Mouse (Mus musculus) thymus, postnatal 14 days (tissue): ENCODE data around the gene Cep170b.
A peak's percentile ranks its signal among the peaks of the same experiment; 100 is the strongest.

Experiments used
- DNase-seq: peaks from one replicate; pipeline ENCODE4 v3.0.0; 2021

The Cep170b gene

DNA sequence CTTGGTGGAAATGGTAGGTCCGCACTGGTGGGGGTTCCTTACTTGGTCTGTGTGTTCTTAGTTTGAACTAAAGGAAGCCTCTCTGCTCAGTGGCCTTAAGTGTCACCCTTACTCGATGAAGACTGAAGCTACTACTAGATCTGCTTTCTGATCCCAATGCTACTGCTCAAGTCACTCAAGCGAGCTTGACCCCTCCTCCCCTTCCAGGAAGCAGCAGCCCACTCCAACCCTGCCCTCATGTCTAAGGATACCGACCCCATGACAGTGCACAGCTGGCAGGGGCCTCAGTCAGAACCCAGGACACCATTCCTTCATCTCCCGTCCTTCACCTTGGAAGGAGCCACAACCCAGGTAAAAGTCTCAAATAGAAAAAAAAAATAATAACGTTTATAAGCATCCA, at the start of gene Cep170b:
Gene Cep170b, plus strand, starts transcription at position 240 of the 400 bp plus-strand sequence.
- no peak for DNase-seq

DNA sequence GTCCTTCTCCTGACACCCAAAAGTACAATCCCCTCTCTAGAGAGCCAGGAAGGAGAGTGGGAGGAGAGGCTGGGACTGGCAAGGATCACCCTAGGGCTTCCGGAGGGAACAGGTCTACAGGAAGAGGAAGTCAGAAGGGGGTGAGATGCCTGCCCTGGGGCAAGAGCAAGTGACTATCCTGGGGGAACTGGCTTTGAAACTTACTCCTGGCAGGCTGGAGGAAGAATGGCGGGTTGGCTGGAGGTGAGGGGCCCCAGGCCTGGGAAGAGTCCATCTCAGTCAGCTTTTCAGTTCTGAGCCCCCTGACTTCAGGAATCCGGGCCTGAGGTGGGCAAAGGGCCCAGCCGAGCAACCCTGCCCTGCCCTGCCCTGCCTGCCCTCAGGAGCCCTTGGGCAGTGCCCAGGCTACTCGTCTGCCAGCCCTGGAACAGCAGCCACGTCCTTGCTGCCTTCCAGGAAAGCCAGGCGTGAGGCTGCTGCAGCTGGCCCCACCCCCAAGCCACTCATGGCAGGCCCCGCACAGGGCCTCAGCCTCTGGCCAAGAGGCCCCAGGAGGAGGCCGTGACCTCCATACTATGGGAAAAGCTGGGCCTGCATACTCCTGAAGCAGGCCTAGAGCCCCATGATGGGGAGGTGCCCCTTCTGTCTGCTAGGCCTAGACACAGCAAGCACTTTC, 49.4 kb upstream of the Cep170b start:
- no peak for DNase-seq

DNA sequence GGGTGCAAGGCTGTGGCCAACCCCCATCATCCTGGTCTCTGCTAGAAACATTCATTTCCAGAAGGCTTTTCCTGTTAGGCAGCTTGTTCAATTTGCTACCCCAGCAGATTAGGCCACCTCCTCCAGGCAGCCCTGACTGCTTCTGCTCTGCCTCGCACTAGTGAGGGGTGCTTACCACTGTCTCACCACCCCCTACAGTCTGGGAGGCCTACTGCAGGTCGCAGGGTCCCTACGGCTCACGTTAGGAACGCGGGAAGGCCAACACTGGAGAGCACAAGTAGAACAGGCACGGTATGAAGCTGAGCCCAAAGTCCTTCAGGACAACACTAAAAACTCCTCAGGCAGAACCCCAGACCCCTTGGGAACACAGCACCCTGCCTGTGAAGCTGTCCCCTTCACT, 48.4 kb upstream of the Cep170b start:
- no peak for DNase-seq

DNA sequence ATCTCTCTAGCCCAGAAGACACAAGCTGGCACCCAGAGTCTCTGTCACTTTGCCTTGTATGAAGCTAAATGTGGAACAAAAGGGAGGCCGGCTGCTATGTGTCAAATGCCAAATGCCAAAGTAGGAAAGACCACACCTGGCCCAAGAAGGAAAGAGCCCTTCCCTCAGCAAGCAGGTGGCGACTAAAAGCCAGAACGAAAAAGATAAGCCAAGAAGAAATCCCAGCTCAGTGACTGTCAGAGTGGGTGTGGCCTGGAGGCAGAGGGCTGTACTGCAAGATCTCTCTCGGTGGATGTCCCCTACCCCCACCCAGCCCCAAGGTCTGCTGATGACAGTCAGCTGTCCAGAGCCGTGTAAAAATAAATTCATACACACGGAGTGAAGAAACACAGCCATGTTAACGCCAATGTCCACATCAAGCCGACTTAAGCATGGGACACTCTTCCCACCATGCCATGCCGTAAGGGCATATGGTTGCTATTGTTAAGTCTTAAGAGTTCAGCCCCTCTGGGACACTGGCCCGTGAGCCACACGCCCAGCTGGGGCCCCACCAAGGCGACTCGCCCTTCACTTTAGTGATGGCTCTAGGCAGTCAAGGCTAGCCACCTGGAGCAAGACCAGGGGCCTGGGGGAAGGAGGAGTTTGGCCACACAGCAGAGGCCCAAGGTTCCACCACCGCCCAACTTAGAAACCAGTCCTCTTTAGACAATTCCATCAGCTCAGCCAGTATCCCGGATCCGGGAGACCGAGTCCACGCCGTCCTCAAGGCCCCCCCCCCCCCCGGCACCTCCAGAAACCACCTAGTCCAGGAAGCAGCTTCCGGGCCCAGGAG, 47.3 kb upstream of the Cep170b start:
- peak; percentile 40 for DNase-seq

DNA sequence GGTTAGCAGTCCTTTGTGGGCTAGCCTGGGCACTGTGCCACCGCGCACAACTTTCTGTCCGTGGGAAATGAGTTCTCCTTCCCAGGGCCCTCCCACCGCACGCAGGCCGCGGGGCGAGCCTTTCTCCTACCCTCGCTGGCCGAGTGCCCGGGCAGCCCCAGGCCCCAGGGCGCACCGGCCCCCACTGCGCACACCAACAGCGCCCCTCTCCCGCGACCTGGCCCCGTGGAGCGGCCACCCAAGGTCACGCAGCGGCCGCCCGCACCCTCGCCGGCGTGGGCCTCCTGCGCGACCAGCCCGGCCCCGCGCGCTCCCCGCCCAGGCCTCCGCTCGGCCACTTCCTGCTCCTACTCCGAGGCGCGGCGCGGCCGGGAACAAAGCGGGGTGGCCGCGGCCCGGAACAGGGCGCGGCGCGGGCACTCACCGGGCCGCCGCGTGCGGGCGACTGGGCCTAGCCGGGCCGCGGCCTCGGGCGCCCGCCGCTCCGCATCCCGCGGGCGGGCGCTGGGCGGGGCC, 46.6 kb upstream of the Cep170b start:
- peak; percentile 59 for DNase-seq

DNA sequence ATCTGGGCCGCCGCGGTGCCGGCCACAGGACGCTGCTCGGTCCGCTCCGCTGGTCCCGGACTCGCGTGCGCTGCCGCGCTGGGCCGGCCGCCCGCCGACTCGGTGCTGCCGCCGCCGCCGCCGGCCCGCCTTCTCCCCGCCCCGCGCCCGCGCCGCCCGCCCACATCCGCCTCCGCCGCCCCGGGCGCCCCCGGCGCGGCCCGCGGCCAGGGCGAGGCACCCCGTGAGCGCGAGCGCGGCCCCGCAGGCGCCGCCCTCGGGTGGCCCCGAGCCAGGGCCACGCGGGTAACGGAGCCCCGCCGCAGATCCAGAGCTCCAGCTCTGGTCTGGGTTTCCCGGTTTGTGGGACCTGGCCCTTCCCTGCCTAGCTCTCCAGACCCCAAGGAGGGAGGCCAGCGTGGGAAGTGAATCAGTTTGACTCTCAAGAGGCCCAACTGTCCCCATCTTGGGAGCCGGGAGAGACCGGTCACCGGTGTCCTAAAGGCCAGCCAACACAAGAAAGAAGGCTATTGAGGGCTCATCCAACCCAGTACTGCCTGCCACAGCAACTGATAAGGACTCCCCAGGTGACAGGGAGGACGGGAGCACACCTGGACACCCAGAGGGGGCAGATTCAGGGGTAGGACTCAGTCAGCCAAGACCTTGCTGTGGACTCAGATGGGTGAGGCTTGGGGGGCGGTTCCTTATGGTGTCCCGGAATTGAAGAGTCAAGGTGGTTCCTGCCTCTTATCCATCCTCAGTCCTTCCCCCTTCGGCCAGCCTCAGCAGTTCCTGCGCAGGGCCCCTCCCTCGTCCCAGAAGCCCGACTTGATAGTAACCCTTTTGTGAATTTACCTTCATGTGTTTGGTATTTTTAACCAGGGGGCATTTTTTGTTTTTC, 45.9 kb upstream of the Cep170b start, which contains the start of gene Akt1:
Gene Akt1, minus strand, starts transcription at position 753 of the 880 bp plus-strand sequence.
- peak; percentile 69 for DNase-seq

DNA sequence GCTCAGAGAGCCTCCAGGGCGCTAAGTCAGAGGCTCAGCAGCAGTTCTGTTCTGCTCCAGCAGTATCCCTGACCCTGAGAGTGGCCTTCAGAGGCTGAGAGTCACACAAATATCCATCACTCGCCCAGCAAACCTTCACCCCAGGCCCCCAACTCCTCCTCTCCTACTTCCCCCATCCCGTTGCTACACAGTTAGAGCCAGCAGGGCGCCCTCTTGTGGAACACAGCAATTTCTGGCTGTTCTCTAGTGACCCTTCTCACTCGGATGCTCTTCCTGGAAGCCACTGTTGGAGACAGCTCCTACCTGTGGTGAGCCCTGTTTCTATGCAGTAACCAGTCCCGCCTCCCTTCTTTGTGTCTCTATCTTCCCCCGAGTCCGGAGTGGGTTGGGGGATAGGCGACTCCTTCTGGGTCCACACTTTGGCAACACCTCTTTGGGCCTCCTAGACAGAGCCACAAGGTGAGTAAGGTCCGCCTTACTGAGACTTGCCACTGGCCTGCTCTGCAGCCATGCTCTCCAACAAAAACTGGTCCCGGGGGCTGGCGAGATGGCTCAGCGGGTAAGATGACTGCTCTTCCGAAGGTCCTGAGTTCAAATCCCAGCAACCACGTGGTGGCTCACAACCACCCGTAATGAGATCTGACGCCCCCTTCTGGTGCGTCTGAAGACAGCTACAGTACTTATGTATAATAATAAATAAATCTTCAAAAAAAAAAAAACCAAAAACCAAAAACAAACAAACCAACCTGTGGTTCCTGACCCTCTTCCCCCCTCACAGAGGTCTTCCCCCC, 44.8 kb upstream of the Cep170b start:
- peak; percentile 91 for DNase-seq

DNA sequence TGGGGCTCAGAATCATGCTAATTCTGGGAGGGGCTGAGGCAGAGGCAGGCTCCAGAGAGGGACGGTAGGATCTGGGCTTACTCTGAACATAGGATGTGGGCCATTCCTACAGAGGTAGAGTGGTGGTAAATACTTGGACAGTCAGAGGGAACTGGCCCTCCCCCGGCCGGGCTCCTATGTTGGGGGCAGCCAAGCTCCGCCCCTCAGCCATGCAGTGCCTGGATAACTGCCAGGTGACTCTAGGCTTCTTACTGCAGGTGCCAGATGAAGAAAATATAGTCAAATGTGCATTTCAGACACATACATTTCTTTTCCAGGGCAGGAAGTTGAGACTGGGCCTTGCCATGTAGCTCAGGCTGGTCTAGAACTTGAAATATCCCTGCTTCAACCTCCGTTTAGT, 43.2 kb upstream of the Cep170b start:
- no peak for DNase-seq

DNA sequence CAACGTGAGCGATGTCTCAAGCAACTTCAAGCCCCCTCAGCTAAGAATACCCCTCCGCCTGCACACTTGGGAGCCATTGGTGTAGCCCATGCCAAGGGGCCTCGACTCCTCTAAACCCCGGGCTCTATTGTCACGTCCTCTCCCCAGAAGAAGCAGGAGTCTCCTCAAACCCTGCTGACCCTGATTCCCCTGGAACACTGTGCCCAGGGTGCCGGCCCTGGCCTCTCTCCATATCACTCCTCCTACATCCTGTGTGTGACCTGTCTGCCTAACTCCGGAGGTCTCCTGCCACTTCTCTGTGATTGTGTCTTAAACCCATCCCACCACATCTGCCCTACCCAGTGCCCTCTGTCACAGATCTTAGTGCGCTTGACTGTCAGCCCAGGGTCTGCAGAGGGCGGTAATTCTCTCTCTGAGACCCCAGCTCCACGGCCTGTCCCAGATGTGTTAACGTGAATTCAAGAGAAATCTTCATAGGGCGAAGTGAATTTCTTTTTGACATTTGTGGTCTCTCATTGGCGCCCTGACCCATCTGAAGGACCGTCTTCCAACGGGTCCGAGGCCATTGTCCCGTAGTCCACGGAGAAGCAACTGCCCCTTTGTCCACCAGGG, 42.2 kb upstream of the Cep170b start:
- no peak for DNase-seq

DNA sequence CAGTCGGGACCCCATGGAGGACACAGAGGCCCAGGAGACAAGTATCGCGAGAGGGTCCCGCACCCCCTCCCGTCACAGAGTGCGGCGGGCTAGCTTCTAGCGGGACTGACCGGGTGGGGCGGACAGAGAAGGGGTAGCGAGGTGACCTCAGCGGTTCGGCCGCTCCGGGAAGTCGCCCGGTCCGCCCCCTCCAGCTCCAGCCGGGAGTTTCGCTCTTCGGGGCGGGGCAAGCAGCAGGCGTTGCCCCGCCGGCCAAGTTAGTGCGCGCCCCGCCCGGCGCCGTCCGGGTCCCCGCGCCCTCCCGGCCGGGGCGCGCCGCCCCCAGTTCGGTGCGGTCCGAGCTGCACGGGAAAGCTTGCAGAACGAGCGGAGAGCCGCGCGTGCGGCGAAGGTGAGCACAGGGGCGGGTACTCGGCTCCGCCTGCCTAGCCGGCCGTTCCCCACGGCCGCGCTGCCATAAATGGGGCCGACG, 41.7 kb upstream of the Cep170b start, which contains the start of gene Zbtb42:
Gene Zbtb42, plus strand, starts transcription at position 274 of the 472 bp plus-strand sequence.
- DNase-seq: peak; percentile 43

DNA sequence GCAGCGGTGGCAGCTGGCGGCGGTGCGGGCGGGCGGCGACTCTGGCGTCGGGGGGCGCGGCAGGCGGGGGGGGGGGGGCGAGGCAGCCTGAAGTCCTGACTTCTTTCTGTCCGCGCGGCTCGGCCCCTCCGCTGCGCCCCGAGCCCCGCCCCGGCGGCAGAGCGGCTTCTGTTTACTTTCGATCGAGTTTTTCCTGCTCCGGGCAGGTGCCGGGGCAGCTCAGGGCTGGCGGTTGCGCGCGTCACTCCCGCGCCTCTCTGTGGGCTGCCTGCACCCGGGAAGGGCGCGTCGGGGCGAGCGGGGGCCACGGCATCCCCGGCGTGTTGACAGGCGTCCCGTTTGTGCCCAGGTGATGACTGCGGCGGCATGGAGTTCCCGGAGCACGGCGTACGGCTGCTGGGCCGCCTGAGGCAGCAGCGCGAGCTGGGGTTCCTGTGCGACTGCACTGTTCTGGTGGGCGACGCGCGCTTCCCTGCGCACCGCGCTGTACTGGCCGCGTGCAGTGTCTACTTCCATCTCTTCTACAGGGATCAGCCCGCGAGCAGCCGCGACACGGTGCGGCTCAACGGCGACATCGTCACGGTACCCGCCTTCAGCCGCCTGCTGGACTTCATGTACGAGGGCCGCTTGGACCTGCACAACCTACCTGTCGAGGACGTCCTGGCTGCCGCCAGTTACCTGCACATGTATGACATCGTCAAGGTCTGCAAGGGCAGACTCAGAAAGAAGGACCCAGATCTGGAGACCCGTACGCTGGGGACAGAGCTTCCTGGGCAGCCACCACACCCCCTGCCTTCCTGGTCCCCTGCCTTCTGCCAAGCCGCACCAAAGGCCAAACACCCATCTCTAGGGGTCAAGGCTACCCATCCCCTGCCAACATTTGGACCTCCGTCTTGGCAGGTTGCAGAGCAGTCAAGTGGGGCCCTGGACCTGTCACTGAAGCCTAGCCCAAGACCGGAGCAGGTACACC, 40.9 kb upstream of the Cep170b start:
- peak; percentile 66 for DNase-seq

DNA sequence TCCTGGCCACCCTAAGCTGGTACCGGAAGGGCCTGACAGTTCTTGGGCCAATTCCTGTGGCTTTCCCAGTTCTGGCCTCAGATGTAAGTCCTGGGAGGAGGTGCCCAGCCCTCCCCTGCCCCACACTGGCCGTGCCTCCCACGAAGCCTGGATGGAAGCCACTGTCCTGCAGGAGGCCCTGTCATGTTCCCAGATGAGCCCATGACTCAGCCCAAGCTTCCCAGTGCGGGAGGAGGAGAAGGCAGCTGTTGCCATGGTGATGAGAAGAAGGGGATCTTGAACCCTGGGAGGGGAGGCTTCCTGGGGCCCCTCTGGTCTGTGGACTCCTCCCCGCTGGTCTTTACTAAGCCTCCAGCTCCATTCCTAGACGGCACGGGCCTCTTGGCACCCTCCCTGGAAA, 36.9 kb upstream of the Cep170b start:
- no peak for DNase-seq

DNA sequence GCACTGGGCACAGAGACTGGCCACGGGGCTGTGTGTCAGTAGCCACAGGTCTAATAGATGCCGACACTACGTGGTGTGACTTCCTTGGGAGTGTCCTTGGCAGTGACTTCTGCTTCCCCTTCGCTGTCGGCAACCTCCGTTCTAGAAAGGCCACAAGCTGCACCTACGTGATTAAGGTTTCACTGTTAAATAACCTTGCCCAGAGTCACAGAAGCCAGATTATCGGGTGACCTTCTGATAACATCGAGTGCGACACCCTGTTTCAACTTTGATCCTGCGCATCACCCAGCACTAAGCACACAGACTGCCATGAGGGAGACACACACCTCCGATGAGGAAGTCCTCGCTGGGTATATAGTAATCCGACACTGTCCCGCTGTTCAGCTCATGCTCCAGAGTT, 31.8 kb upstream of the Cep170b start:
- DNase-seq: no peak

DNA sequence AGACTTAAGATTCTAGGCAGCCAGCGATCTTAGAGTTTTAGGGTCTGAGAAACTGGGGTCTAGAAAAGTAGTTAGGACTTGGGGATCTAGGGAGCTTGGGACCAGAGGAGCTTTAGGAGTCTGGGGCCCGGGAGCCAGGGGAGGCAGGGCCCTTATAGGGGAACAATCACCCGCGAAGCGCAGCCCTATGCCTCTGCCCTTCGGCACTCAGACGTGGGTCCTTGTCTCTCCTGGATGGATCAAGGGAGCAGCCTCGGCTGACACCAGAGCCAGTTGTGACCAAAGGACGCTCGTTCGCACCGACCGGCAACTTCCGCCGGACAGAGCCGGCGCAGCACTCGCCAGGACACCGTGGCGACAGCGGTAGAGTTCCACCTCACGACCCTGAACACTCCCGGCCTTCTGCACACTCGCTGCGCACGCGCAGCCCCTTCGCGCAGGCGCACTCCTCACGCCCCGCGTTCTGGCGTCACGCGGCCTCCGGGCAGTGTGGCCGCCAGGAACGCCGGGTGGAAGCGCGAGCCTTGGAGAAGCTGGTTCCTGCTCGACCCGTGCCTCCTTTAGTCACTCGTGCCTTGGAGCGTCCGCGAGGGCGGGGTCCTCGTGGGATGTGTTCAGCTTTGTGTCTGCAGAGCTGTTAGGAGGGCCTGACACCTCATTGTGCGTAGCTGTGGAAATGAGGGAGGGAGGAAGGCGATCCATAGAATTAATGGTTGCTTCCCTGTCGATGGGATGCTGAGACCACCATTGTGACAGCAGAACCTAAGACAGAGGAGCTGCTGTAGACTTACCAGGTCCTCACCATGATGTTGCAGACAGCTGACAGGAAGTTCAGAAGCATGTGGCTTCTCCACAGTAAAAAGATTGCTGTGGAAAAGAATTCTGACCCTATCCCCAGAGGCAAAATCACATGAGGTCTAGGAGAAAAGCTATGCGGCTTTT, 26.8 kb upstream of the Cep170b start:
- DNase-seq: peak; percentile 95

DNA sequence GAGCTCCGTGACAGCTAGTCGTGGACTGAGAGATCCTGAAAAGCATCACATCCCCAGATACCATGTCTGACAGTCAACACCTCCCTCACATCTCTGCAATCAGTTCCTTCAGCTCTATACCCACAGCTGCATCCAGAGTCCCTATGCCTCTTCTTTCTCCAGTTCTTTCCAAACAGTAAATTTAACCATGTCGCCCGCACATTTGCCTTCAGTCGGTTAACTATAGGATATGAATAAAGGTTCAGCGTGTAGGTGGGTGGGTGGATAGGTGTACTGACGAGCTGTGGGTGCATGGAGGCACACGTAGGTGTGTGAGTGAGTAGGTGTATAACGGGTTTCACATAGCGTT, 26.2 kb upstream of the Cep170b start:
- DNase-seq: no peak

DNA sequence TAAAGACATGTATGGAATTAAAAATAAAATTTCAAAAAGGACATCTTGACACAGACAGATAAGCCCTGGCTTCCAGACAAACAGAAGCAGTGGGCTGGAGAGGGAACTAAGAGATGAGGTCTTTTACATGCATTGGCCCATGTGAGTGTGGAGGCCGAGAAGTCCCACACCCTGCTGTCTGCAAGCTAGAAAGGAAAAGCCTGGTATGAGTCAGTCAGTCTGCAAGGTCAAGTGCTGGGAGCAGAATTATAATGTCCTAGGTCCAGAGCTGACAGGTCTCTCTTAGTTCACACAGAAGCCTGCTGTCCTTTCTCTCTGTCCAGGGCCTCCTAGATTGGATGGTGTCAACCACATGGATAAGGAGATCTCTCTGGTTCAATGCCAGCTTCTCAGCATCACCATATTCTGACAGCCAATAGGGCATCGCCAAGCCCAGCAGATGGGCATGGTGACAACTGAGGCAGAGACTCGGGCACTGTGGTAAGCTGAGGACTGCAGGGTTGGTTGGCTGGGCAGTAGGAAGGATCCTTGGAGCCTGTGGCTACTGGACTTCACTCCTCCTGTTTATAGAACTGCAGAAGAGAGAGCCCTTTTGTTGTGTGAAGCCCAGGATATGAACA, 23.3 kb upstream of the Cep170b start:
- DNase-seq: no peak

DNA sequence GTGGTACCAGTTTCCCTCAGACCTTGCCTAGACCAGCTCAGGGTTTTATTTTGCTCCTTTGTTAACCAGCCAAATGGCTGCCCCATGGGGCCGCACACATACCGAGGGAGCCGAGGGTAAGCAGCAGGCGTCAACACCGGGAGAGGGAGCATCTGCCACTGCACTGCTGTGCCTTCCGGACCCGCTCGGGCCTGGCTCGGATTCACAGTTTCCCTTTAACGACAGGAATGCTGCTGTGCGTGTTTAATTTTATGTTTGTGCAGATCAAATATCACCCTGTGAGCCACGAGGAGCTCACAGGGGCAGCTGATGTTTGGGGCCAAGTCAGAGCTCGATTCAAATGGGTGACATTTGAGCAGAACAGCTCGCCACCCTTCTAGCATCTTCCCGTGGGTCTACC, 19.7 kb upstream of the Cep170b start:
- no peak for DNase-seq
